Mouse (Mus musculus) midbrain, embryonic 16.5 days (tissue): ENCODE results near the gene Nat8f1. TPM values are rescaled to one million over a fixed set of nuclear protein-coding genes. Genes with fewer than 3 reads are reported as not detected.
"Not testable (repeated sequence)": the region's sequence is repeated elsewhere in the genome, so short reads cannot be mapped to it uniquely, and the experiment has no call there.

Experiments used
- ATAC-seq: fragments of 200-750 bp; cut with Nextera tagmentation; 2 replicates; pipeline ENCODE4 v1.8.0; 2017; ENCODE audit warnings: moderate TSS enrichment
- H3K27ac ChIP-seq: fragments of 300-500 bp; sonication (generic); 2 replicates; pipeline ENCODE4 v1.5.1; 2014; ENCODE audit warnings: mild to moderate bottlenecking, low read length, mixed read lengths
- H3K27me3 ChIP-seq: fragments of 300-500 bp; sonication (generic); 2 replicates; pipeline ENCODE4 v1.6.1; 2014; ENCODE audit warnings: low read depth, low read length, mixed read lengths; ENCODE audit not compliant: control insufficient read depth, insufficient read depth
- H3K36me3 ChIP-seq: fragments of 300-500 bp; sonication (generic); 2 replicates; pipeline ENCODE4 v1.6.1; 2014; ENCODE audit warnings: mild to moderate bottlenecking, low read length, moderate library complexity, mixed read lengths; ENCODE audit not compliant: control insufficient read depth, insufficient read depth
- H3K4me1 ChIP-seq: fragments of 300-500 bp; sonication (generic); 2 replicates; pipeline ENCODE4 v1.6.1; 2014; ENCODE audit warnings: mild to moderate bottlenecking, low read length, mixed read lengths; ENCODE audit not compliant: control insufficient read depth, insufficient read depth
- H3K4me2 ChIP-seq: fragments of 300-500 bp; sonication (generic); 2 replicates; pipeline ENCODE4 v1.6.1; 2014; ENCODE audit warnings: mild to moderate bottlenecking, low read length, mixed read lengths
- H3K4me3 ChIP-seq: fragments of 300-500 bp; sonication (generic); 2 replicates; pipeline ENCODE4 v1.5.1; 2014; ENCODE audit warnings: low read depth, mild to moderate bottlenecking, low read length, moderate library complexity, mixed read lengths
- H3K9ac ChIP-seq: fragments of 300-500 bp; sonication (generic); 2 replicates; pipeline ENCODE4 v1.6.1; 2014; ENCODE audit warnings: low read depth, low read length, mixed read lengths
- H3K9me3 ChIP-seq: fragments of 300-500 bp; sonication (generic); replicated peaks from 2 replicates; pipeline ENCODE4 v1.6.1; 2014; ENCODE audit warnings: mild to moderate bottlenecking, low read length, mixed read lengths; ENCODE audit not compliant: control insufficient read depth, poor library complexity, severe bottlenecking
- WGBS: fragments of 180-500 bp; shearing (Covaris S2); extraction: QIAGEN DNeasy Blood & Tissue Kit; methylation state at CpG from one replicate; pipeline ENCODE4 v1.1.7; 2014; 5-methylcytosine and 5-hydroxymethylcytosine counted together
- polyA plus RNA-seq: library from polyadenylated mRNA; unstranded; fragments of >200 nt; fragmentation: Nextera tagmentation; extraction: Ambion mirVana; gene quantifications from 2 replicates; pipeline ENCODE4 v1.2.1, GENCODE M21; 2015

The Nat8f1 gene
- polyA plus RNA-seq, 1 experiment from 2014 or later, result 23.1 TPM

GRCm38 (mm10) chr6:85911587-85911986 lies 3.9 kb downstream of the Nat8f1 start, which contains the start of gene Tprkb:
TSS of gene Tprkb (plus strand) at chr6:85911865.
- WGBS, result 81% methylated on average over 3 of the region's 3 CpGs
- Histone ChIP-seq H3K4me1 (peaks cover 14% of the 10 kb centered on the region), H3K27ac (no peak within 1 kb of the TSS), H3K4me2 (no peak within 1 kb of the TSS), H3K9ac (no peak within 1 kb of the TSS), H3K4me3 (no peak within 1 kb of the TSS), H3K9me3 (no peaks in the 10 kb centered on the region), H3K27me3 (no peaks in the 10 kb centered on the region), H3K36me3 (no peaks in the 10 kb centered on the region)
- no peak for ATAC-seq

GRCm38 (mm10) chr6:85909704-85910103 lies 5.8 kb downstream of the Nat8f1 start:
- no peaks in the 10 kb centered on the region for H3K9me3 ChIP-seq
- ATAC-seq, result no peak
- peaks cover 6% of the 10 kb centered on the region for H3K4me1 ChIP-seq
- H3K36me3 ChIP-seq, result no peaks in the 10 kb centered on the region
- no peaks in the 10 kb centered on the region for H3K27me3 ChIP-seq
- no peak overlapping the region for H3K4me2 ChIP-seq
- WGBS, result 100% methylated on average over 1 of the region's 1 CpGs
- no peak overlapping the region for H3K4me3 ChIP-seq
- H3K27ac ChIP-seq, result no peak overlapping the region
- no peak overlapping the region for H3K9ac ChIP-seq

GRCm38 (mm10) chr6:85908341-85908740 lies 7.1 kb downstream of the Nat8f1 start:
- H3K27ac ChIP-seq, result no peak overlapping the region
- H3K27me3 ChIP-seq, result no peaks in the 10 kb centered on the region
- 75% methylated on average over 3 of the region's 3 CpGs for WGBS
- no peak for ATAC-seq
- no peaks in the 10 kb centered on the region for H3K36me3 ChIP-seq
- no peak overlapping the region for H3K9ac ChIP-seq
- H3K4me1 ChIP-seq, result no peaks in the 10 kb centered on the region; the same call in 1 of the 2 replicates
- no peak overlapping the region for H3K4me2 ChIP-seq
- no peak overlapping the region for H3K4me3 ChIP-seq
- no peaks in the 10 kb centered on the region for H3K9me3 ChIP-seq

DNA sequence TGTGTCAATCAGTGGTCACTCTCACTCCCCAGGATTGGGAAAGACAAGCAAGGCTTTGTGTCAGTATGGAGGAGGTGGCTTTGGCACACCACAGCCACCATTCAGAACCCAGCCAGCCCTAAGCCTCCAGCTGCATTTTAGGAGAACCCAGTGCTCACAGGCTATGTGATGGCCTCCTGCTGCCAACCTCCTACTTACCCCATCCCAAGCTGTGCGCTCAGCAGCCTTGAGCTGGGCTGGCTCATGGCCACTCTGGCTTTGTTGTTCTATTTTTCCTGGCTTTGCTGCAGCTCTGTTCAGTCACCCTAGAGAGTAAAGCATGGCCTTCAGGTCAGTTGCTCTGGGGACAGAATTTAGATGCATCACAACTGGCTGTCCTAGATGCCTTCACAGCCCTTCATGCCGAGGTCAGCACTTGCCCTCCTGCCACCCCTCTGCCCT lies 8.6 kb downstream of the Nat8f1 start:
- not testable (repeated sequence) for H3K27me3 ChIP-seq, H3K9me3 ChIP-seq, H3K4me3 ChIP-seq, H3K27ac ChIP-seq, H3K4me1 ChIP-seq, H3K4me2 ChIP-seq, H3K36me3 ChIP-seq, H3K9ac ChIP-seq
- peak; percentile 70 for ATAC-seq
- 58% methylated on average over 2 of the region's 2 CpGs for WGBS

DNA sequence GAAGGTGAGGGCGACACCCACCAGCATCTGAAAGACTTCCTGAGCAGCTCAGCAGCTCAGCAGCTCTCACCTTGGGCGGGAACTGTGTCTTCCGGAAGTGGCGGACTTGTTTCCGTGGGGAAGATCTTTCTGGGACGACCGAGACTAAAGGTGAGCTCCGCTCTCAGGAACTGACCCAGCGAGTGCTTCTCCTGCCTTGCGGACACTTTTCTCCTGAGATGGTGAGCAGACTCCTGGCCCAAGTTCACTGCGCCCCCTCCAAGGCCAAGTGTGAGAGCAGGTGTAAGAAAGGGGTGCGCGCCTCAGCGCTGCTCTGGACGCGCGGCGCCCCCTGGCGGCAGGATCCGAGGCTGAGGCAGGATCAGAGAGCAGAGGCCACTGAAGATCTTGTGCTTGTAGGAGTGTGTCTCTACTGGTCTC lies 10.8 kb downstream of the Nat8f1 start, which contains the start of gene Nat8f4:
TSS of gene Nat8f4 (minus strand) at position 243 of the 420 bp plus-strand sequence.
- H3K4me3 ChIP-seq, result peak within 1 kb of the TSS; percentile 34
- not testable (repeated sequence) for H3K27me3 ChIP-seq, H3K4me1 ChIP-seq, H3K9me3 ChIP-seq, H3K36me3 ChIP-seq, H3K27ac ChIP-seq
- 16% methylated on average over 20 of the region's 20 CpGs for WGBS
- peak; percentile 75 for ATAC-seq
- H3K9ac ChIP-seq, result 0 out of 2 replicates have a peak within 1 kb of the TSS, but pooled peaks have one; percentile 25
- H3K4me2 ChIP-seq, result peak within 1 kb of the TSS; percentile 43

DNA sequence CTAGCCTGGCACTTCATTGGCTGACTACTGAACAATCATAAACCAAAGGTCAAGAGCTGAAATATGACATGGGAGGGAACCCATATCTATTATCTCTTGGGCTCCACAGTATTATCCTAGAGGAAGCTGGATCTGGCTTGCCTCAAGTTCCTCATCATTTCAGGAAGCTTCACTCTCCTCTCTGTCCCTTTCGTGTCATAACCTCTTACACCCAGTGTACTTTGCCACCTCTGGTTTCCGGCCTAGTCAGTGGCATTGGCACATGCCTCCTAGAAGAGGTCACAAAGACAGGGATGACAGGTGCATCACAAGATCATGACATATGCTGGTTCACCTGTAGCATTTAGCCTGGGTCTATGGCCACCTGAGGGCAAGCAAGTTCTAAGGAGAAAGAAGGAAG lies 13.2 kb downstream of the Nat8f1 start:
- Histone ChIP-seq H3K9me3 (no peaks in the 10 kb centered on the region), H3K27ac (no peak overlapping the region), H3K4me1 (no peaks in the 10 kb centered on the region; the same call in 1 of the 2 replicates), H3K27me3 (no peaks in the 10 kb centered on the region), H3K9ac (no peak overlapping the region), H3K4me3 (no peak overlapping the region), H3K4me2 (no peak overlapping the region), H3K36me3 (no peaks in the 10 kb centered on the region)
- no peak for ATAC-seq
- WGBS, result 91% methylated on average over 2 of the region's 2 CpGs

DNA sequence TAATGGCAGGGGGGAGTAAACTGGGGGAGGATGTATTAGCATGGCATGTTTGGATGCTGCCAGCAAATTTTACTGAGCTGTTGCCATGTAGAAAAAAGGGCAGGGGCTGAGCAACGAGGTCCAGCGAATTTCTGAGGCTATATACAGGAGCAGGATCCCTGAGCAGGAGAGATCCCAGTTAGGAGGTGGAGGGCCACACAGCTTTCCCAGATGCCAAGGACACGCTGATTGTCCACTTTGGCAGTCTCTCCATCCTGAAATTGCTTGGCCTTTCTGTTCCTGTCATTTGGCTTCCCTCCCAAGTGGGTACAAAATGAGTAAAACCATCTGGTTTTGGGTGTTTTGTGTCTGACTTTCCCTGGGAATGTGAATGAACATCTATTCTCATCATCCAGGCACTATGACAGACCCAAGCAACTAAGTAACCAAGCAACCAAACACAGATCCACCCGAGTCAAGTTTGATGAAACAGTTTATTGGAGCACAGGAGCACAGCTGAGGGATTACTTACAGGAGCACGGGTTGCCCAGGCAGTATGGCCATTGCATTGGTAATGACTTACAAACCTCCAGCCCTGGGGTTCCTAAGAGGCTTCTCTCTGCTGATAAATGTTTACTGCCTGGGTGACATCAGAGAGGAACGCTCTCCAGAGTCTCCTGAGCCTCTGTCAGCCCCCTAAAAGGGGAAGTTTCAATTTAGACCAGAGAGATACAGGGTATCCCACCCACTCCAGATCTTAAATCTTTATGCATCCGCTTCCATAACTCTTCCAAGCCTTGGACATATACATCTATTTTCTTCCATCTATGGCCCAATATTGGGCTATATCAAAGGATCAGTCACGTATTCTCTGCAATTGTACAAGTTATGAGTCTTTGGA lies 16.7 kb downstream of the Nat8f1 start:
- not testable (repeated sequence) for H3K9me3 ChIP-seq, H3K9ac ChIP-seq, H3K36me3 ChIP-seq, H3K4me3 ChIP-seq, H3K27me3 ChIP-seq, H3K27ac ChIP-seq, H3K4me1 ChIP-seq, H3K4me2 ChIP-seq, ATAC-seq
- WGBS, result 80% methylated on average over 7 of the region's 8 CpGs

GRCm38 (mm10) chr6:85895061-85895648 lies 20.3 kb downstream of the Nat8f1 start:
- 77% methylated on average over 25 of the region's 25 CpGs for WGBS
- not testable (repeated sequence) for H3K4me3 ChIP-seq

DNA sequence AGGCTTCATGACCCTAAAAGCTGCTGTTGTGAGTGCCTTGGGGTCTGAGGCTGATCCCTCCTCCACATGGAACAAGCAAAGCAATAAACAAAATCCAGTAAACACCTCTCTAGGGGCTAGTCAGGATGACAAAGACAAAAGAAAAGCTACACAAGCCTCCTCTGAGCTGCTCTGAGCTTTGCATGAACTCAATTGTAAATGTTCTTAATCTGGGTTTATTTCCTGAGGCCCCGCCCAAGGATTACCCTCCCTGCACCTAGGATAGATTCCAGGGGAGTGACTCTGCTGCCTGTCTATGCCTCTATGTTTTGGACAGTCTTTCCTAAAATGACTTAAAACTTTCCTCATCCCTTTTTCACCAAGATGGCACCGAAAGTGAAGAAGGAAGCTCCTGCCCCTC lies 26.5 kb downstream of the Nat8f1 start:
- no peak overlapping the region for H3K4me2 ChIP-seq
- 84% methylated on average over 2 of the region's 2 CpGs for WGBS
- H3K4me3 ChIP-seq, result no peak overlapping the region
- no peak for ATAC-seq
- no peak overlapping the region for H3K9ac ChIP-seq
- no peaks in the 10 kb centered on the region for H3K27me3 ChIP-seq
- no peak overlapping the region for H3K27ac ChIP-seq
- H3K4me1 ChIP-seq, result no peaks in the 10 kb centered on the region
- H3K36me3 ChIP-seq, result no peaks in the 10 kb centered on the region
- peaks cover 4% of the 10 kb centered on the region; the same call in 1 of the 2 replicates for H3K9me3 ChIP-seq

More at GRCm38 (mm10) chr6:85895061-85895648, 20.3 kb downstream of the Nat8f1 start:
- not testable (repeated sequence) for H3K9ac ChIP-seq, H3K27ac ChIP-seq, H3K4me2 ChIP-seq, ATAC-seq, H3K36me3 ChIP-seq, H3K4me1 ChIP-seq, H3K27me3 ChIP-seq, H3K9me3 ChIP-seq
